Mouse (Mus musculus): ENCODE data around the gene Gpr87.

GRCm38 (mm10) chr3:59197329-59197948 lies 2.5 kb upstream of the Gpr87 start:
- TF ChIP-seq CTCF (IDR thresholded peaks at IDR 0.05) (no peak), EP300 (IDR thresholded peaks at IDR 0.05) (no peak)

Measured in lung, postnatal 0 days (tissue).